ENCODE assay signal across 7 mouse cellular contexts in genomic region chr17:26938731-26939130, GRCm38 (mm10). TPM values are rescaled to one million over a fixed set of nuclear protein-coding genes. Genes with fewer than 3 reads are reported as not detected.
DNase-seq lines count a peak whose midpoint lies in the region; ATAC-seq and TF ChIP-seq lines count a peak whose summit lies in the region.

No protein-coding gene starts in this region.

- H3K9ac ChIP-seq in hindbrain, embryonic 12.5 days, result peak overlapping the region; percentile 75

- no peak overlapping the region for H3K27ac ChIP-seq in cortical plate, adult 2 months (ENCODE audit: insufficient read depth, low read length)
- H3K27ac ChIP-seq in hindbrain, embryonic 12.5 days, result peak overlapping the region; percentile 75

- DNase-seq in lung, adult 2 months, result no peak
- DNase-seq in lung, postnatal 25 days (ENCODE audit: low spot score), result no peak
- DNase-seq in layer of hippocampus, postnatal 36 days, result no peak

- H3K4me2 ChIP-seq in hindbrain, embryonic 12.5 days (replicated peaks), result peak overlapping the region; percentile 98

- under 1% methylated on average over 22 of the region's 22 CpGs for WGBS in lung, adult 2 months
- under 1% methylated on average over 22 of the region's 22 CpGs for WGBS in hindbrain, embryonic 12.5 days

- TF ChIP-seq CTCF in lung, adult 2 months (IDR thresholded peaks at IDR 0.05; ENCODE audit: insufficient read depth, low read length), result no peak
- TF ChIP-seq CTCF in cortical plate, adult 2 months (IDR thresholded peaks at IDR 0.05; ENCODE audit: extremely low read depth, insufficient read depth, low read length), result no peak

- TF ChIP-seq POLR2A in lung, adult 2 months (IDR thresholded peaks at IDR 0.05; ENCODE audit: borderline replicate concordance, extremely low read depth, low read depth, low read length), result no peak
- TF ChIP-seq POLR2A in cortical plate, adult 2 months (IDR thresholded peaks at IDR 0.05; ENCODE audit: extremely low read depth, insufficient read depth, low read length), result no peak

- H3K27me3 ChIP-seq in hindbrain, embryonic 12.5 days, result no peaks in the 10 kb centered on the region
- no peaks in the 10 kb centered on the region for H3K27me3 ChIP-seq in megakaryocyte, embryonic 14.5 days (replicated peaks)

- H3K36me3 ChIP-seq in hindbrain, embryonic 12.5 days, result peaks cover 27% of the 10 kb centered on the region
- H3K36me3 ChIP-seq in megakaryocyte, embryonic 14.5 days (replicated peaks; ENCODE audit: low read length), result peaks cover 43% of the 10 kb centered on the region

- peaks cover 9% of the 10 kb centered on the region for H3K4me1 ChIP-seq in lung, adult 2 months (ENCODE audit: control insufficient read depth, insufficient read depth, low read length)
- H3K4me1 ChIP-seq in cortical plate, adult 2 months (ENCODE audit: control insufficient read depth, insufficient read depth, low read length), result peaks cover 6% of the 10 kb centered on the region; the same call in 1 of the 2 replicates
- peaks cover 55% of the 10 kb centered on the region for H3K4me1 ChIP-seq in hindbrain, embryonic 12.5 days
- peaks cover 67% of the 10 kb centered on the region for H3K4me1 ChIP-seq in megakaryocyte, embryonic 14.5 days

- H3K4me3 ChIP-seq in lung, adult 2 months (replicated peaks; ENCODE audit: extremely low read depth, low read depth, low read length), result peak overlapping the region; percentile 80
- peak overlapping the region; percentile 48 for H3K4me3 ChIP-seq in cortical plate, adult 2 months (ENCODE audit: insufficient read depth, low read length)
- H3K4me3 ChIP-seq in hindbrain, embryonic 12.5 days, result peak overlapping the region; percentile 49
- H3K4me3 ChIP-seq in megakaryocyte, embryonic 14.5 days (replicated peaks), result peak overlapping the region; percentile 97

- no peaks in the 10 kb centered on the region for H3K9me3 ChIP-seq in hindbrain, embryonic 12.5 days (replicated peaks)
- H3K9me3 ChIP-seq in megakaryocyte, embryonic 14.5 days, result no peaks in the 10 kb centered on the region

- ATAC-seq in hindbrain, embryonic 12.5 days (ENCODE audit: low FRiP score), result 0 out of 2 replicates have a peak, but pooled peaks have one; percentile 1
- no peak for ATAC-seq in megakaryocyte progenitor cell, adult 5-6 weeks (replicated peaks; ENCODE audit: poor library complexity)

RNA-seq across cellular contexts. Expression of gene Cuta, which starts 0.6 kb away (rescaled TPM):
- 129 and 145 TPM in 2 replicates for polyA plus RNA-seq in lung, adult 2 months (2012; rRNA removed)
- 136 and 139 TPM in 2 replicates for polyA plus RNA-seq in cortical plate, adult 2 months (2012; rRNA removed)
- polyA plus RNA-seq in hindbrain, embryonic 12.5 days (2016; fragmentation: Nextera tagmentation; extraction: Ambion mirVana), result 131 and 149 TPM in 2 replicates
- polyA plus RNA-seq in megakaryocyte, embryonic 14.5 days (2012; ENCODE audit: insufficient read depth, low replicate concordance), result 396 and 1,059 TPM in 2 replicates
- 181 and 216 TPM in 2 replicates for total RNA-seq in megakaryocyte progenitor cell, adult 5-6 weeks (2015)
- total RNA-seq in megakaryocyte progenitor cell, adult 5-6 weeks (2017), result 75.8 and 82.9 TPM in 2 replicates
- total RNA-seq in layer of hippocampus, postnatal 36 days (2021), result 100 to 1,000 TPM in 1 of 2 experiments, 10 to 100 TPM in 1; 99.3 to 104 TPM

RNA-seq across cellular contexts. Expression of gene Syngap1, which starts 2.3 kb away (rescaled TPM):
- polyA plus RNA-seq in lung, adult 2 months (2012; rRNA removed), result 31.3 and 32.8 TPM in 2 replicates
- polyA plus RNA-seq in cortical plate, adult 2 months (2012; rRNA removed), result 185 and 195 TPM in 2 replicates
- polyA plus RNA-seq in hindbrain, embryonic 12.5 days (2016; fragmentation: Nextera tagmentation; extraction: Ambion mirVana), result 4.2 and 4.4 TPM in 2 replicates
- 3.0 and 4.4 TPM in 2 replicates for polyA plus RNA-seq in megakaryocyte, embryonic 14.5 days (2012; ENCODE audit: insufficient read depth, low replicate concordance)
- 5.3 and 11.6 TPM in 2 replicates for total RNA-seq in megakaryocyte progenitor cell, adult 5-6 weeks (2015)
- 3.6 TPM in 2 replicates for total RNA-seq in megakaryocyte progenitor cell, adult 5-6 weeks (2017)
- total RNA-seq in layer of hippocampus, postnatal 36 days (2021), result 100 to 1,000 TPM; 449 to 485 TPM

RNA-seq across cellular contexts. Expression of gene Phf1, which starts 5.9 kb away (rescaled TPM):
- polyA plus RNA-seq in lung, adult 2 months (2012; rRNA removed), result 101 and 114 TPM in 2 replicates
- 47.7 and 48.1 TPM in 2 replicates for polyA plus RNA-seq in cortical plate, adult 2 months (2012; rRNA removed)
- polyA plus RNA-seq in hindbrain, embryonic 12.5 days (2016; fragmentation: Nextera tagmentation; extraction: Ambion mirVana), result 14.6 and 15.7 TPM in 2 replicates
- polyA plus RNA-seq in megakaryocyte, embryonic 14.5 days (2012; ENCODE audit: insufficient read depth, low replicate concordance), result 31.7 and 44.3 TPM in 2 replicates
- 2.1 TPM in 2 replicates for total RNA-seq in megakaryocyte progenitor cell, adult 5-6 weeks (2015)
- 3.5 and 4.6 TPM in 2 replicates for total RNA-seq in megakaryocyte progenitor cell, adult 5-6 weeks (2017)
- total RNA-seq in layer of hippocampus, postnatal 36 days (2021), result 10 to 100 TPM; 28.8 to 30.0 TPM

RNA-seq across cellular contexts. Expression of gene Kifc5b, which starts 21.8 kb away (rescaled TPM):
- 1.5 and 1.8 TPM in 2 replicates for polyA plus RNA-seq in lung, adult 2 months (2012; rRNA removed)
- polyA plus RNA-seq in cortical plate, adult 2 months (2012; rRNA removed), result 3.9 TPM in 2 replicates
- 5.4 and 5.5 TPM in 2 replicates for polyA plus RNA-seq in hindbrain, embryonic 12.5 days (2016; fragmentation: Nextera tagmentation; extraction: Ambion mirVana)
- polyA plus RNA-seq in megakaryocyte, embryonic 14.5 days (2012; ENCODE audit: insufficient read depth, low replicate concordance), result 8.0 and 12.1 TPM in 2 replicates
- total RNA-seq in megakaryocyte progenitor cell, adult 5-6 weeks (2015), result 2.6 and 4.6 TPM in 2 replicates
- 13.8 and 16.0 TPM in 2 replicates for total RNA-seq in megakaryocyte progenitor cell, adult 5-6 weeks (2017)
- 1 to 10 TPM; 3.2 to 4.0 TPM for total RNA-seq in layer of hippocampus, postnatal 36 days (2021)

RNA-seq across cellular contexts. Expression of gene Zbtb9, which starts 34.2 kb away (rescaled TPM):
- polyA plus RNA-seq in lung, adult 2 months (2012; rRNA removed), result 14.1 and 14.5 TPM in 2 replicates
- polyA plus RNA-seq in cortical plate, adult 2 months (2012; rRNA removed), result 13.9 and 14.5 TPM in 2 replicates
- 19.4 and 19.7 TPM in 2 replicates for polyA plus RNA-seq in hindbrain, embryonic 12.5 days (2016; fragmentation: Nextera tagmentation; extraction: Ambion mirVana)
- 2.3 and 4.1 TPM in 2 replicates for polyA plus RNA-seq in megakaryocyte, embryonic 14.5 days (2012; ENCODE audit: insufficient read depth, low replicate concordance)
- total RNA-seq in megakaryocyte progenitor cell, adult 5-6 weeks (2015), result 2.9 and 5.3 TPM in 2 replicates
- total RNA-seq in megakaryocyte progenitor cell, adult 5-6 weeks (2017), result 16.3 and 22.1 TPM in 2 replicates
- 10 to 100 TPM; 15.0 to 15.6 TPM for total RNA-seq in layer of hippocampus, postnatal 36 days (2021)
